Mouse (Mus musculus) liver, adult 2 months (tissue): ENCODE data around the gene Rad50.

ENCODE experiments used
- CTCF ChIP-seq: fragments of 200-500 bp; IDR thresholded peaks from 2 replicates; pipeline ENCODE4 v1.5.1; 2011; ENCODE audit warnings: low read depth, low read length, control low read depth
- POLR2A ChIP-seq: fragments of 200-500 bp; IDR thresholded peaks from 2 replicates; pipeline ENCODE4 v1.6.1; 2011; ENCODE audit warnings: low read length, control low read depth; ENCODE audit not compliant: insufficient read depth; ENCODE audit errors: extremely low read depth

GRCm38 (mm10) chr11:53605609-53606008 lies 101.5 kb downstream of the Rad50 start:
- no peak for TF ChIP-seq CTCF
- TF ChIP-seq POLR2A, result no peak
